Mouse (Mus musculus) hindbrain, postnatal 0 days (tissue): ENCODE data around the gene Pou5f1. TPM values are rescaled to one million over a fixed set of nuclear protein-coding genes. Genes with fewer than 3 reads are reported as not detected.

Source experiments
- ATAC-seq: fragments of 200-750 bp; cut with Nextera tagmentation; 2 replicates; pipeline ENCODE4 v1.8.0; 2017; ENCODE audit warnings: mild to moderate bottlenecking, moderate TSS enrichment, moderate library complexity
- DNase-seq: peaks from one replicate; pipeline ENCODE4 v3.0.0-alpha.2; 2015; ENCODE audit warnings: low spot score
- H3K27ac ChIP-seq: fragments of 300-500 bp; sonication (generic); 2 replicates; pipeline ENCODE4 v1.5.1; 2014; ENCODE audit warnings: mild to moderate bottlenecking
- H3K27me3 ChIP-seq: fragments of 300-500 bp; sonication (generic); 2 replicates; pipeline ENCODE4 v1.6.1; 2014; ENCODE audit warnings: low read length, mixed read lengths; ENCODE audit not compliant: insufficient read depth
- H3K36me3 ChIP-seq: fragments of 300-500 bp; sonication (generic); 2 replicates; pipeline ENCODE4 v1.6.1; 2014; ENCODE audit warnings: low read length, mixed read lengths; ENCODE audit not compliant: insufficient read depth
- H3K4me1 ChIP-seq: fragments of 300-500 bp; sonication (generic); 2 replicates; pipeline ENCODE4 v1.6.1; 2014; ENCODE audit warnings: antibody characterized with exemption, low read length, mixed read lengths; ENCODE audit not compliant: insufficient read depth
- H3K4me2 ChIP-seq: fragments of 300-500 bp; sonication (generic); 2 replicates; pipeline ENCODE4 v1.6.1; 2014; ENCODE audit warnings: low read depth, mild to moderate bottlenecking, low read length, moderate library complexity, mixed read lengths
- H3K4me3 ChIP-seq: fragments of 300-500 bp; sonication (generic); 2 replicates; pipeline ENCODE4 v1.5.1; 2014; ENCODE audit warnings: low read length
- H3K9ac ChIP-seq: fragments of 300-500 bp; sonication (generic); replicated peaks from 2 replicates; pipeline ENCODE4 v1.6.1; 2014; ENCODE audit warnings: mild to moderate bottlenecking, low read length, moderate library complexity, mixed read lengths
- H3K9me3 ChIP-seq: fragments of 300-500 bp; sonication (generic); 2 replicates; pipeline ENCODE4 v1.6.1; 2016; ENCODE audit warnings: low read length, mixed read lengths
- CTCF ChIP-seq: IDR thresholded peaks from 2 replicates; pipeline ENCODE4 v1.5.1; 2016; ENCODE audit warnings: antibody characterized with exemption, control low read depth, low read depth
- WGBS: fragments of 180-500 bp; shearing (Covaris S2); extraction: QIAGEN DNeasy Blood & Tissue Kit; methylation state at CpG from one replicate; pipeline ENCODE4 v1.1.7; 2014; 5-methylcytosine and 5-hydroxymethylcytosine counted together
- polyA plus RNA-seq: library from polyadenylated mRNA; unstranded; fragments of >200 nt; fragmentation: Nextera tagmentation; extraction: Ambion mirVana; gene quantifications from 2 replicates; pipeline ENCODE4 v1.2.1, GENCODE M21; 2015
- total RNA-seq: library from RNA; depleted of rRNA; stranded (reverse); fragments of >200 nt; gene quantifications from 2 replicates; pipeline ENCODE4 v1.2.3, GENCODE M21; 2014; rRNA removed

The Pou5f1 gene
- total and polyA plus RNA-seq, 2 experiments from 2014 or later, result not detected

DNA sequence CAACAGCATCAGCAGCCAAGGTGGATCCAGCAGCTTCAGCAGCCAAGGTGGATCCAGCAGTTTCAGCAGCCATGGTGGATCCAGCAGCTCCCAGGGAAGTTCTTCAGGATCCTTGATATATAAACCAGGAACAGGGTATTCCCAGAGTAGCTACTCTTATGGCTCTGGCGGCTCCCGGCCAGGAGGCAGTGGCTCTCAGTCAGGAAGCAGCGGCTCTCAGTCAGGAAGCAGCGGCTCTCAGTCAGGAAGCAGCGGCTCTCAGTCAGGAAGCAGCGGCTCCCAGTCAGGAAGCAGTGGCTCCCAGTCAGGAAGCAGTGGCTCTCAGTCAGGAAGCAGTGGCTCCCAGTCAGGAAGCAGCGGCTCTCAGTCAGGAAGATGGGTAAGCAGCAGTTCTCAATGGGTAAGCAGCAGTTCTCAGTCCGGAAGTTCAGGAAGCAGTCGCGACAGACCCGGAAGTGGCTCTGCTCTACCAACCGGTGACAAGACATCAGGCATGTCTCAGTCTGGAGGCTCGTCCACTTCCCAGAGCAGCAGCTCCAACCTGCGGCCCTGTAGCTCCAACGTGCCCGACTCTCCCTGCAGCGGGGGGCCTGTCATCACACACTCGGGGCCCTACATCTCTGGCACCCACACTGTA lies 49.1 kb downstream of the Pou5f1 start:
- TF ChIP-seq CTCF, result no peak
- WGBS, result 92% methylated on average over 18 of the region's 18 CpGs

DNA sequence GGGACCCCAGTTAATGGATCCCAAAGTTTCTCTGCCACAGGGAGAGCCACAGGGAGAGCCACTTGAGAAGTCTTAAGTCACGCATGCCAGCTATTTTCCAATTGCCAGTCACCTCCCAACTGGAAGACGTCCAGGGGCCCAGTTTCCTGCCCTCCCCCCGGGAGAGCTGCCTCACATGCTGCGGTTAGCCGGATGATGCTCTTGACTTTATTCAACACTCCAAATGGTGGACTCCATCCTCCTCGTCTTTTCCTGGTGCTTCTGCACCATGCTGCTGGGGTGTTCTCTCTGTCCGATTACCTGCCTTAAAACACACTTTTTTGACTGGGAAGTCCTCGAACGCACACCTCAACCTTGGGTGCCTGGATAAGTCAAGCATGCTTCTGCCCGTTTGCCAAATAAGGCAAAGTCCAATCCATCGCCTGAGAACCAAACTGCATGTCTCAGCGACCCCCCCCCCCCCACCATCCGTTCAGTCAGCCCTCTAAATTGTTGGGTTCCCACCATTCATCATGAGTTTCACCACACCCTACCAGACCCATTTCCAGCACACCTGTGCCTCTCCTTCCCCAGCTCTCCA lies 50.5 kb downstream of the Pou5f1 start:
- Histone ChIP-seq H3K27me3 (no peaks in the 10 kb centered on the region), H3K27ac (no peak overlapping the region), H3K9ac (no peak overlapping the region), H3K4me1 (no peaks in the 10 kb centered on the region), H3K36me3 (no peaks in the 10 kb centered on the region), H3K4me2 (no peak overlapping the region), H3K9me3 (no peaks in the 10 kb centered on the region), H3K4me3 (no peak overlapping the region)
- DNase-seq (no peak), ATAC-seq (no peak)
- no peak for TF ChIP-seq CTCF
- WGBS, result 88% methylated on average over 13 of the region's 13 CpGs

More for the DNA sequence above, 49.1 kb downstream of the Pou5f1 start:
- Histone ChIP-seq H3K9me3 (no peaks in the 10 kb centered on the region), H3K4me1 (no peaks in the 10 kb centered on the region), H3K27ac (no peak overlapping the region), H3K4me3 (no peak overlapping the region), H3K27me3 (no peaks in the 10 kb centered on the region), H3K4me2 (no peak overlapping the region), H3K36me3 (no peaks in the 10 kb centered on the region), H3K9ac (no peak overlapping the region)
- ATAC-seq (no peak), DNase-seq (no peak)

- no peaks in the 10 kb centered on the region for H3K27me3 ChIP-seq
- H3K4me2 ChIP-seq, result no peak overlapping the region
- H3K27ac ChIP-seq, result no peak overlapping the region
- no peak overlapping the region for H3K4me3 ChIP-seq
- H3K36me3 ChIP-seq, result no peaks in the 10 kb centered on the region
- peak; percentile 89 for TF ChIP-seq CTCF
- H3K9ac ChIP-seq, result no peak overlapping the region
- H3K9me3 ChIP-seq, result no peaks in the 10 kb centered on the region
- ATAC-seq (peak; percentile 43; the same call in 1 of the 2 replicates), DNase-seq (peak; percentile 75)
- no peaks in the 10 kb centered on the region for H3K4me1 ChIP-seq
- WGBS, result 25% methylated on average over 5 of the region's 5 CpGs
Measured at GRCm38 (mm10) chr17:35556812-35557211, 51.0 kb downstream of the Pou5f1 start.

DNA sequence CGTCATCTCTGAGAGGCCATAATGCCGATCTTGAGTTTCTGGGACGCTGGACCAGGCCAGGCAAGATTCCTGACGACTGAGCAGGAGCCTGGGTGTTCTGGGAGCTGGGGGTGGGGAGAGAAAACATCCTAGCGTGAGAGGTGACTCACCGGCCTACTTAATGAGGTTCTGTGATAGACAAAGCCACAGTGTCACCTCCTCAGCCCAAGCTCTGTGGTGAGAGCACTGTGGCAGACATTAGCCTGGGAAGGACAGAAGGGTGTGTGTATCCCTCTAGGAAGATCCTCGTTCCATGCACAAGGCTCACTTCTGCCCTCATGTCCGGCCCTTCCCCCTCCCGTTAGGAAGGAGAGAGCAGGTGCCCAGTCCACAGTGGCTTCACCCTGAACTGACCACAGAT lies 51.5 kb downstream of the Pou5f1 start:
- Histone ChIP-seq H3K27me3 (no peaks in the 10 kb centered on the region), H3K9me3 (no peaks in the 10 kb centered on the region), H3K27ac (no peak overlapping the region), H3K4me1 (no peaks in the 10 kb centered on the region), H3K4me3 (no peak overlapping the region), H3K4me2 (no peak overlapping the region), H3K36me3 (no peaks in the 10 kb centered on the region), H3K9ac (no peak overlapping the region)
- 0 out of 2 replicates have a peak, but pooled peaks have one; percentile 28 for ATAC-seq
- 70% methylated on average over 9 of the region's 9 CpGs for WGBS
- no peak for DNase-seq
- TF ChIP-seq CTCF, result no peak

DNA sequence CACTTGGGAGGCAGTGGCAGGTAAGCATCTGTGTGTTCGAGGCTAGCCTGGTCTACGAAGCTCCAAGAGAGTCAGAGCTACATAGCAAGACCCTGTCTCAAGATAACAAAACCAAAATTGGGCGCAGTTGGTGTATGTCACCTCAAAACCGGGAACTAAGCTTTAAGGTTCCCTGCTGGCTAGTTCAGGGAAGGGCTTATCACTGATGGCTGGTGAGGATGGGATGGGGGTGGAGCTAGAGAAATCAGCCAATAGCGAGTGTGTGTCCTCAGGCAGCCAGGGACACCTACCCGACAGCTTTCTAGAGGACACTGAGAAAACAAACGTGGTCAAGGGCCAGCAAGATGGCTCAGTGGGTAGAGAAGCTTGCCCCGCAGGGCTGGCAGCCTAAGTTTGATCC lies 52.4 kb downstream of the Pou5f1 start:
- 57% methylated on average over 8 of the region's 8 CpGs for WGBS
- H3K27me3 ChIP-seq, result no peaks in the 10 kb centered on the region
- ATAC-seq, result no peak
- no peak for TF ChIP-seq CTCF
- no peak for DNase-seq
- no peaks in the 10 kb centered on the region for H3K36me3 ChIP-seq
- H3K4me1 ChIP-seq, result no peaks in the 10 kb centered on the region
- no peaks in the 10 kb centered on the region for H3K9me3 ChIP-seq
- H3K4me3 ChIP-seq, result no peak overlapping the region
- H3K4me2 ChIP-seq, result no peak overlapping the region
- H3K27ac ChIP-seq, result no peak overlapping the region
- no peak overlapping the region for H3K9ac ChIP-seq

Other genes starting within 250 kb of the Pou5f1 start
- 74.3 and 83.8 TPM in 2 replicates for gene H2-D1, start 243.3 kb upstream of the Pou5f1 start, total RNA-seq
- gene H2-D1, start 243.3 kb upstream of the Pou5f1 start, polyA plus RNA-seq, result 141 and 146 TPM in 2 replicates
- 0.42 and 0.68 TPM in 2 replicates for gene H2-Q1, start 185.6 kb upstream of the Pou5f1 start, total RNA-seq
- gene H2-Q1, start 185.6 kb upstream of the Pou5f1 start, polyA plus RNA-seq, result 1.4 and 1.5 TPM in 2 replicates
- gene H2-Q2, start 163.8 kb upstream of the Pou5f1 start, total RNA-seq, result 9.7 and 17.7 TPM in 2 replicates
- gene H2-Q2, start 163.8 kb upstream of the Pou5f1 start, polyA plus RNA-seq, result 7.8 and 12.7 TPM in 2 replicates
- 3.6 and 5.3 TPM in 2 replicates for gene H2-Q4, start 126.4 kb upstream of the Pou5f1 start, total RNA-seq
- gene H2-Q4, start 126.4 kb upstream of the Pou5f1 start, polyA plus RNA-seq, result 1.2 and 1.9 TPM in 2 replicates
- 1.2 TPM in 1 of 2 replicates, not detected in the other for gene H2-Q6, start 81.2 kb upstream of the Pou5f1 start, total RNA-seq
- gene H2-Q6, start 81.2 kb upstream of the Pou5f1 start, polyA plus RNA-seq, result 0.49 and 0.85 TPM in 2 replicates
- gene H2-Q7, start 66.9 kb upstream of the Pou5f1 start, total RNA-seq, result 1.5 and 2.4 TPM in 2 replicates
- gene H2-Q7, start 66.9 kb upstream of the Pou5f1 start, polyA plus RNA-seq, result 3.7 and 3.9 TPM in 2 replicates
- gene H2-Q10, start 35.9 kb upstream of the Pou5f1 start, total RNA-seq, result 0.07 TPM in 1 of 2 replicates, not detected in the other
- gene H2-Q10, start 35.9 kb upstream of the Pou5f1 start, polyA plus RNA-seq, result 0.21 and 0.30 TPM in 2 replicates
- 23.2 and 30.9 TPM in 2 replicates for gene Tcf19, start 10.8 kb downstream of the Pou5f1 start, total RNA-seq
- gene Tcf19, start 10.8 kb downstream of the Pou5f1 start, polyA plus RNA-seq, result 16.6 and 18.2 TPM in 2 replicates
- gene Cchcr1, start 11.1 kb downstream of the Pou5f1 start, total RNA-seq, result 4.9 and 5.5 TPM in 2 replicates
- gene Cchcr1, start 11.1 kb downstream of the Pou5f1 start, polyA plus RNA-seq, result 4.5 and 4.8 TPM in 2 replicates
- gene Psors1c2, start 27.2 kb downstream of the Pou5f1 start, total RNA-seq, result 0.58 TPM in 1 of 2 replicates, not detected in the other
- gene Psors1c2, start 27.2 kb downstream of the Pou5f1 start, polyA plus RNA-seq, result 0.50 and 0.59 TPM in 2 replicates
- 0.36 TPM in 1 of 2 replicates, not detected in the other for gene Cdsn, start 46.1 kb downstream of the Pou5f1 start, total RNA-seq
- gene Cdsn, start 46.1 kb downstream of the Pou5f1 start, polyA plus RNA-seq, result 0.25 and 0.29 TPM in 2 replicates
- not detected in 2 replicates for gene 2300002M23Rik, start 61.4 kb downstream of the Pou5f1 start, total RNA-seq
- 0.11 and 0.28 TPM in 2 replicates for gene 2300002M23Rik, start 61.4 kb downstream of the Pou5f1 start, polyA plus RNA-seq
- not detected in 2 replicates for gene Sfta2, start 95.5 kb downstream of the Pou5f1 start, total RNA-seq
- gene Sfta2, start 95.5 kb downstream of the Pou5f1 start, polyA plus RNA-seq, result not detected in 2 replicates
- gene Gm9573, start 120.6 kb downstream of the Pou5f1 start, total RNA-seq, result not detected in 2 replicates
- not detected in 2 replicates for gene Gm9573, start 120.6 kb downstream of the Pou5f1 start, polyA plus RNA-seq
- 0.61 TPM in 1 of 2 replicates, not detected in the other for gene Mucl3, start 137.7 kb downstream of the Pou5f1 start, total RNA-seq
- 0.10 TPM in 1 of 2 replicates, not detected in the other for gene Mucl3, start 137.7 kb downstream of the Pou5f1 start, polyA plus RNA-seq
- gene Vars2, start 161.6 kb downstream of the Pou5f1 start, total RNA-seq, result 37.3 and 46.8 TPM in 2 replicates
- gene Vars2, start 161.6 kb downstream of the Pou5f1 start, polyA plus RNA-seq, result 12.6 and 14.8 TPM in 2 replicates
- gene Gtf2h4, start 167.7 kb downstream of the Pou5f1 start, total RNA-seq, result 26.1 and 27.2 TPM in 2 replicates
- 18.6 and 21.3 TPM in 2 replicates for gene Gtf2h4, start 167.7 kb downstream of the Pou5f1 start, polyA plus RNA-seq
- gene Ddr1, start 198.6 kb downstream of the Pou5f1 start, total RNA-seq, result 108 and 139 TPM in 2 replicates
- 63.3 and 66.3 TPM in 2 replicates for gene Ddr1, start 198.6 kb downstream of the Pou5f1 start, polyA plus RNA-seq